In the genomic region with DNA sequence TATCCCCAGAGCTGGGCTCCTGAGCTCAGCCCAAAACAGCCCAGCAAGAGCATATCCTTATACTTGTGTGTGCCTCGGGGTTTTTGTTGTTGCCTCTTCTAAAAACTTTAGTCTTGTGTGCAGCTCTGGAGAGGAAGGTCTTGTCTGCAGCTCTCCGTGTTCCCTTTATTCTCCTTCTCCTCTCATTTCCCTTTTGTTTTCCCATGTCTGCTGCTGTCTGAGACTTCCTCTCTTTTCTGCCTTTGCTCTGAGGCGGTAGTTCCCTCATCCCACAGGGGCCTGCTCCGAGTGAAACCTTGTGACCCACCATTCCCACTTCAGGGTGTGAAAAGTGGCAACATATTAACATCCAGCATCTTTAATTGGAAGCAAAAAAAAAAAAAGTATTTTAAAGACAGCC, we compare ENCODE assay signal across 19 mouse cellular contexts.
"Had no signal": no experiment of that assay in that cellular context is flagged by ENCODE, and none has a peak within 500 bp of the region (broad histone marks: within the 10 kb centered on the region; RNA-seq: fewer than 3 reads in every experiment).

No protein-coding gene starts in this region.

- DNase-seq: liver, embryonic 13.5 days; liver, postnatal 0 days; lung, adult 2 months; lung, postnatal 14 days; lung, postnatal 36 days; midbrain, embryonic 14.5 days; right cerebral cortex, postnatal 14 days; thymus, adult 18-20 months; thymus, postnatal 25 days; thymus, postnatal 4 days had no signal

- H3K4me3 ChIP-seq: liver, embryonic 13.5 days; liver, embryonic 15.5 days; lung, embryonic 15.5 days; megakaryocyte, embryonic 14.5 days; midbrain, embryonic 12.5 days; neural tube, embryonic 12.5 days; stomach, embryonic 15.5 days had no signal

- ATAC-seq: liver, postnatal 0 days; lung, postnatal 0 days; midbrain, embryonic 16.5 days had no signal

- H3K27me3 ChIP-seq: liver, embryonic 13.5 days; liver, embryonic 15.5 days; lung, embryonic 15.5 days; midbrain, embryonic 12.5 days; neural tube, embryonic 12.5 days; stomach, embryonic 15.5 days had no signal

- H3K4me1 ChIP-seq: liver, embryonic 15.5 days; neural tube, embryonic 12.5 days; stomach, embryonic 15.5 days had no signal

- H3K9ac ChIP-seq: liver, embryonic 13.5 days; liver, embryonic 15.5 days; liver, postnatal 0 days; lung, embryonic 15.5 days; midbrain, embryonic 12.5 days; neural tube, embryonic 12.5 days; stomach, embryonic 15.5 days had no signal

- H3K36me3 ChIP-seq: liver, embryonic 13.5 days; liver, embryonic 15.5 days; lung, embryonic 15.5 days; midbrain, embryonic 12.5 days; neural tube, embryonic 12.5 days; stomach, embryonic 15.5 days had no signal

- H3K27ac ChIP-seq: liver, embryonic 13.5 days; liver, embryonic 15.5 days; lung, embryonic 15.5 days; macrophage; midbrain, embryonic 12.5 days; neural tube, embryonic 12.5 days; stomach, embryonic 15.5 days had no signal

- H3K9me3 ChIP-seq: liver, embryonic 13.5 days; liver, embryonic 15.5 days; lung, embryonic 15.5 days; megakaryocyte, embryonic 14.5 days; midbrain, embryonic 12.5 days; neural tube, embryonic 12.5 days; stomach, embryonic 15.5 days had no signal

- H3K4me2 ChIP-seq: liver, embryonic 13.5 days; liver, embryonic 15.5 days; lung, embryonic 15.5 days; midbrain, embryonic 12.5 days; neural tube, embryonic 12.5 days; stomach, embryonic 15.5 days had no signal
